Mouse (Mus musculus) neural tube, embryonic 11.5 days (tissue): ENCODE data around the gene Tmem248. TPM values are rescaled to one million over a fixed set of nuclear protein-coding genes. Genes with fewer than 3 reads are reported as not detected.

ENCODE experiments used
- ATAC-seq: fragments of 200-750 bp; cut with Nextera tagmentation; 2 replicates; pipeline ENCODE4 v1.8.0; 2017; ENCODE audit warnings: moderate number of reproducible peaks, mild to moderate bottlenecking, moderate TSS enrichment, moderate library complexity; ENCODE audit not compliant: insufficient read depth, low FRiP score, low TSS enrichment
- DNase-seq: peaks from one replicate; pipeline ENCODE4 v3.0.0-alpha.2; 2015; ENCODE audit warnings: low spot score
- H3K27ac ChIP-seq: fragments of 300-500 bp; sonication (generic); 2 replicates; pipeline ENCODE4 v1.5.1; 2014; ENCODE audit warnings: low read depth, mild to moderate bottlenecking, low read length
- H3K27me3 ChIP-seq: fragments of 300-500 bp; sonication (generic); 2 replicates; pipeline ENCODE4 v1.6.1; 2014; ENCODE audit warnings: mild to moderate bottlenecking, low read length, mixed read lengths; ENCODE audit not compliant: control insufficient read depth, insufficient read depth
- H3K36me3 ChIP-seq: fragments of 300-500 bp; sonication (generic); 2 replicates; pipeline ENCODE4 v1.6.1; 2014; ENCODE audit warnings: mild to moderate bottlenecking, low read length, moderate library complexity, mixed read lengths; ENCODE audit not compliant: control insufficient read depth, insufficient read depth
- H3K4me1 ChIP-seq: fragments of 300-500 bp; sonication (generic); 2 replicates; pipeline ENCODE4 v1.6.1; 2014; ENCODE audit warnings: low read length, mixed read lengths; ENCODE audit not compliant: control insufficient read depth, insufficient read depth
- H3K4me2 ChIP-seq: fragments of 300-500 bp; sonication (generic); 2 replicates; pipeline ENCODE4 v1.6.1; 2014; ENCODE audit warnings: low read depth, mild to moderate bottlenecking, moderate library complexity
- H3K4me3 ChIP-seq: fragments of 300-500 bp; sonication (generic); 2 replicates; pipeline ENCODE4 v1.5.1; 2014; ENCODE audit warnings: low read depth, low read length
- H3K9ac ChIP-seq: fragments of 300-500 bp; sonication (generic); 2 replicates; pipeline ENCODE4 v1.6.1; 2014; ENCODE audit warnings: mild to moderate bottlenecking, low read length
- H3K9me3 ChIP-seq: fragments of 300-500 bp; sonication (generic); 2 replicates; pipeline ENCODE4 v1.6.1; 2016; ENCODE audit warnings: low read length; ENCODE audit not compliant: control insufficient read depth
- WGBS: fragments of 180-500 bp; shearing (Covaris S2); extraction: QIAGEN DNeasy Blood & Tissue Kit; methylation state at CpG from one replicate; pipeline ENCODE4 v1.1.7; 2014; 5-methylcytosine and 5-hydroxymethylcytosine counted together
- polyA plus RNA-seq: library from polyadenylated mRNA; unstranded; fragments of >200 nt; fragmentation: Nextera tagmentation; extraction: Ambion mirVana; gene quantifications from 2 replicates; pipeline ENCODE4 v1.2.1, GENCODE M21; 2014

Gene Tmem248
- polyA plus RNA-seq: 32.0 and 35.8 TPM in 2 replicates

- peaks cover 2% of the 10 kb centered on the region; the same call in 1 of the 2 replicates for H3K4me1 ChIP-seq
Observed at GRCm38 (mm10) chr5:130216781-130217180, at the start of gene Tmem248. Tmem248 (plus strand) TSS chr5:130217081.

GRCm38 (mm10) chr5:130169109-130169508 is 47.8 kb upstream of the Tmem248 start:
- Histone ChIP-seq H3K4me2 (no peak overlapping the region), H3K9ac (no peak overlapping the region), H3K27me3 (no peaks in the 10 kb centered on the region), H3K9me3 (no peaks in the 10 kb centered on the region), H3K36me3 (no peaks in the 10 kb centered on the region), H3K4me1 (peaks cover 12% of the 10 kb centered on the region; the same call in 1 of the 2 replicates), H3K27ac (no peak overlapping the region), H3K4me3 (no peak overlapping the region)
- 80% methylated on average over 6 of the region's 6 CpGs for WGBS
- ATAC-seq (no peak), DNase-seq (no peak)

More at GRCm38 (mm10) chr5:130216781-130217180, at the start of gene Tmem248:
- Histone ChIP-seq H3K9me3 (no peaks in the 10 kb centered on the region), H3K27ac (no peak within 1 kb of the TSS), H3K27me3 (no peaks in the 10 kb centered on the region), H3K4me3 (no peak within 1 kb of the TSS), H3K4me2 (no peak within 1 kb of the TSS), H3K36me3 (peaks cover 8% of the 10 kb centered on the region; the same call in 1 of the 2 replicates), H3K9ac (no peak within 1 kb of the TSS)
- DNase-seq: no peak
- 84% methylated on average over 7 of the region's 7 CpGs for WGBS
- no peak for ATAC-seq

- peak overlapping the region; percentile 84 for H3K9ac ChIP-seq
- no peaks in the 10 kb centered on the region for H3K27me3 ChIP-seq
- peak overlapping the region; percentile 64; the same call in 1 of the 2 replicates for H3K27ac ChIP-seq
- H3K9me3 ChIP-seq: no peaks in the 10 kb centered on the region
- ATAC-seq: 0 out of 2 replicates have a peak, but pooled peaks have one; percentile 2
- H3K4me2 ChIP-seq: peak overlapping the region; percentile 80
- peak overlapping the region; percentile 88 for H3K4me3 ChIP-seq
- H3K4me1 ChIP-seq: peaks cover 12% of the 10 kb centered on the region; the same call in 1 of the 2 replicates
- no peak for DNase-seq
- 21% methylated on average over 6 of the region's 6 CpGs for WGBS
- H3K36me3 ChIP-seq: no peaks in the 10 kb centered on the region
Observed at GRCm38 (mm10) chr5:130170666-130171422, 46.0 kb upstream of the Tmem248 start.

GRCm38 (mm10) chr5:130171423-130171954 is 45.4 kb upstream of the Tmem248 start, which contains the start of gene Rabgef1:
Rabgef1 (plus strand) TSS chr5:130171798.
- ATAC-seq (peak; percentile 91), DNase-seq (peak; percentile 92)
- Histone ChIP-seq H3K27ac (peak within 1 kb of the TSS; percentile 64), H3K4me2 (peak within 1 kb of the TSS; percentile 80), H3K4me3 (peak within 1 kb of the TSS; percentile 88), H3K9me3 (no peaks in the 10 kb centered on the region), H3K9ac (peak within 1 kb of the TSS; percentile 84), H3K4me1 (peaks cover 12% of the 10 kb centered on the region; the same call in 1 of the 2 replicates), H3K27me3 (no peaks in the 10 kb centered on the region), H3K36me3 (no peaks in the 10 kb centered on the region)
- WGBS: under 1% methylated on average over 26 of the region's 62 CpGs

- Histone ChIP-seq H3K27me3 (no peaks in the 10 kb centered on the region), H3K27ac (peak overlapping the region; percentile 41; the same call in 1 of the 2 replicates), H3K4me1 (peaks cover 12% of the 10 kb centered on the region; the same call in 1 of the 2 replicates), H3K36me3 (no peaks in the 10 kb centered on the region), H3K9me3 (no peaks in the 10 kb centered on the region), H3K4me2 (peak overlapping the region; percentile 39), H3K4me3 (peak overlapping the region; percentile 88), H3K9ac (peak overlapping the region; percentile 84)
- peak; percentile 39 for ATAC-seq
- no peak for DNase-seq
- 2% methylated on average over 42 of the region's 46 CpGs for WGBS
Observed at GRCm38 (mm10) chr5:130171956-130172601, 44.8 kb upstream of the Tmem248 start.

GRCm38 (mm10) chr5:130173012-130173411 is 43.9 kb upstream of the Tmem248 start:
- H3K9me3 ChIP-seq: no peaks in the 10 kb centered on the region
- H3K4me2 ChIP-seq: peak overlapping the region; percentile 39
- DNase-seq (no peak), ATAC-seq (no peak)
- H3K36me3 ChIP-seq: no peaks in the 10 kb centered on the region
- H3K9ac ChIP-seq: no peak overlapping the region
- H3K27me3 ChIP-seq: no peaks in the 10 kb centered on the region
- H3K4me1 ChIP-seq: peaks cover 12% of the 10 kb centered on the region; the same call in 1 of the 2 replicates
- 85% methylated on average over 4 of the region's 4 CpGs for WGBS
- no peak overlapping the region for H3K27ac ChIP-seq
- H3K4me3 ChIP-seq: no peak overlapping the region

- DNase-seq: no peak
- 79% methylated on average over 4 of the region's 4 CpGs for WGBS
- Histone ChIP-seq H3K4me2 (no peak overlapping the region), H3K9ac (no peak overlapping the region), H3K4me3 (no peak overlapping the region), H3K36me3 (no peaks in the 10 kb centered on the region), H3K27ac (no peak overlapping the region), H3K4me1 (peaks cover 3% of the 10 kb centered on the region; the same call in 1 of the 2 replicates), H3K27me3 (no peaks in the 10 kb centered on the region), H3K9me3 (no peaks in the 10 kb centered on the region)
- ATAC-seq: no peak
Observed at GRCm38 (mm10) chr5:130177871-130178270, 39.0 kb upstream of the Tmem248 start.

- no peaks in the 10 kb centered on the region for H3K27me3 ChIP-seq
- no peak overlapping the region for H3K4me2 ChIP-seq
- DNase-seq (no peak), ATAC-seq (no peak)
- no peaks in the 10 kb centered on the region for H3K4me1 ChIP-seq
- no peak overlapping the region for H3K9ac ChIP-seq
- no peaks in the 10 kb centered on the region for H3K36me3 ChIP-seq
- 63% methylated on average over 7 of the region's 7 CpGs for WGBS
- H3K9me3 ChIP-seq: no peaks in the 10 kb centered on the region
- no peak overlapping the region for H3K4me3 ChIP-seq
- no peak overlapping the region for H3K27ac ChIP-seq
Observed at GRCm38 (mm10) chr5:130180362-130180761, 36.5 kb upstream of the Tmem248 start.
